Mouse (Mus musculus) embryonic facial prominence, embryonic 13.5 days (tissue): ENCODE results near the gene Hoxc13. TPM values are rescaled to one million over a fixed set of nuclear protein-coding genes. Genes with fewer than 3 reads are reported as not detected.

Experiments used
- ATAC-seq: fragments of 200-750 bp; cut with Nextera tagmentation; 2 replicates; pipeline ENCODE4 v1.8.0; 2017; ENCODE audit warnings: low read depth; ENCODE audit not compliant: insufficient number of reproducible peaks, insufficient read depth, low FRiP score, low TSS enrichment
- H3K27ac ChIP-seq: fragments of 300-500 bp; sonication (generic); 2 replicates; pipeline ENCODE4 v1.5.1; 2015; ENCODE audit warnings: moderate library complexity, mild to moderate bottlenecking, inconsistent platforms
- H3K27me3 ChIP-seq: fragments of 300-500 bp; sonication (generic); 2 replicates; pipeline ENCODE4 v1.6.1; 2015; ENCODE audit warnings: mild to moderate bottlenecking, inconsistent platforms
- H3K36me3 ChIP-seq: fragments of 300-500 bp; sonication (generic); 2 replicates; pipeline ENCODE4 v1.6.1; 2015; ENCODE audit warnings: mild to moderate bottlenecking, inconsistent platforms
- H3K4me1 ChIP-seq: fragments of 300-500 bp; sonication (generic); 2 replicates; pipeline ENCODE4 v1.6.1; 2015; ENCODE audit warnings: inconsistent platforms
- H3K4me2 ChIP-seq: fragments of 300-500 bp; sonication (generic); 2 replicates; pipeline ENCODE4 v1.6.1; 2015; ENCODE audit warnings: moderate library complexity, mild to moderate bottlenecking, inconsistent platforms
- H3K4me3 ChIP-seq: fragments of 300-500 bp; sonication (generic); 2 replicates; pipeline ENCODE4 v1.5.1; 2015; ENCODE audit warnings: mild to moderate bottlenecking, inconsistent platforms
- H3K9ac ChIP-seq: fragments of 300-500 bp; sonication (generic); 2 replicates; pipeline ENCODE4 v1.6.1; 2015; ENCODE audit warnings: mild to moderate bottlenecking, inconsistent platforms
- H3K9me3 ChIP-seq: fragments of 300-500 bp; sonication (generic); 2 replicates; pipeline ENCODE4 v1.6.1; 2016; ENCODE audit warnings: inconsistent platforms
- WGBS: fragments of 180-500 bp; shearing (Covaris S2); methylation state at CpG from one replicate; pipeline ENCODE4 v1.1.7; 2015; ENCODE audit warnings: mixed read lengths; 5-methylcytosine and 5-hydroxymethylcytosine counted together
- polyA plus RNA-seq: library from polyadenylated mRNA; unstranded; fragments of >200 nt; fragmentation: Nextera tagmentation; extraction: Ambion mirVana; gene quantifications from 2 replicates; pipeline ENCODE4 v1.2.1, GENCODE M21; 2015

Hoxc13 gene
- polyA plus RNA-seq, 1 experiment from 2014 or later = 1.1 TPM

DNA sequence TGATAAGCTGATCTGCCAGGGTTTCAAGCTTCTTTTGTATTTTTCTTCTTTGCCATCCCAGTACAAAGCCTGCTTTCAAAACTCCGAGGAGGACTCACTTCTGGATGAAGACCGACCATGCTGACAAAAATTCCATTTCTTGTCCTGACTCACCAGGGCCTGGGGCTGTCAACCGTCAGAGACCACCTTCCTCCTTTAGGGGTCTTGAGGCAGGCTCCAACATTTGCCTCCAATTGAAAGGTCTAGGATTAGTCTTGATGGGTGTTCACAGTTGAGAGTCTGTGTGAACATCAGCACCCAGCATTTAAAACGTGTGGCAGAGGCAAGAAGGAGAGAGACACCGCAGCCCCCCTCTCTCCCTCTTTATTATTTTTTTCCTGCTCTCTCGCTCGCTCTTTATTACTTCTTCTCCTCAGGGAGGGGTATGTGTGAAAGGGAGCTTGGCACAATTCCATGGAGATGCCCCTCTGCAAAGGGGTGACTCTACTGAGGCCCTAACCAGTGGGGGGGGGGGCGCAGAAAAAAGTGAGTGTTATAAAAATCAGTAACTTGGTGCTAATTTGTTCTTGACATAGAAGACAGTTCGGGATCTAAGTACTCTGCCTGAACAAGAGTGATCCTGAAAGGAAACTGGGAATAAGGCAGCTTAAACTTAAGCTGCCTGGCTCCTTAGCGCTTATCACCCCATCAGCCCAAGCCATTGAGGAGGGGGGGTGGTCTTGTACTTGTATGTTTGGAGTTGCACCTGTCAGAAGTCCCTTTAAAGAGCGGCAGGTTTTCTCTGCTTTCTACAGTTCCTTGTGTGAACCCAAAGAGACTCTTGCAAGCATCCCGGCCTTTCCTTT lies 1.3 kb upstream of the Hoxc13 start:
- Histone ChIP-seq H3K4me3 (no peak overlapping the region), H3K4me2 (no peak overlapping the region), H3K27ac (no peak overlapping the region), H3K4me1 (peaks cover 8% of the 10 kb centered on the region; the same call in 1 of the 2 replicates), H3K27me3 (peaks cover 98% of the 10 kb centered on the region), H3K9ac (no peak overlapping the region), H3K9me3 (no peaks in the 10 kb centered on the region), H3K36me3 (no peaks in the 10 kb centered on the region)
- ATAC-seq = no peak
- 2% methylated on average over 12 of the region's 12 CpGs for WGBS

DNA sequence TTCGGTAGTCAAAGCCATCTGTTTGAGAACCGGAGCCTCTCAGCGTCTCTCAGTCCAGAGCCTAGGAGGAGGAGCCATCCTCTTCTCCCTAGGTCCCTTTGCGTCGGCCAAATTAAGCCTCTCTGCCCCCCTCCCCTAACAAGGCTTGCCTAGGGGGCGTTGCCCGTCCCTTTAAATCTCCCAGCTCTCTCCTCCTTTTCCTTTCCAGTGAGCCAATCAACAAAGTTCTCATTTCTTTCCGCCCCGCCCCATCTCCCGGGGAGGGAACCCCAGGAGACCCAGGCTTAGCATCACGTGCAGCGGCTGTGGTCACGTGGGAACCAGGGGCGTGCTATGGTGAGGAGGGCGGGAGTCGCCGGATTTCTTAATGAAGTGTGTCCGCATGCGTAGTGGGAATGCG lies 284 bp upstream of the Hoxc13 start:
- H3K4me1 ChIP-seq = peaks cover 8% of the 10 kb centered on the region; the same call in 1 of the 2 replicates
- H3K4me3 ChIP-seq = peak overlapping the region; percentile 32
- H3K4me2 ChIP-seq = peak overlapping the region; percentile 46
- H3K36me3 ChIP-seq = no peaks in the 10 kb centered on the region
- peaks cover 99% of the 10 kb centered on the region for H3K27me3 ChIP-seq
- WGBS = under 1% methylated on average over 20 of the region's 20 CpGs
- peak; percentile 60; the same call in 1 of the 2 replicates for ATAC-seq
- no peaks in the 10 kb centered on the region for H3K9me3 ChIP-seq
- H3K9ac ChIP-seq = no peak overlapping the region
- H3K27ac ChIP-seq = no peak overlapping the region

DNA sequence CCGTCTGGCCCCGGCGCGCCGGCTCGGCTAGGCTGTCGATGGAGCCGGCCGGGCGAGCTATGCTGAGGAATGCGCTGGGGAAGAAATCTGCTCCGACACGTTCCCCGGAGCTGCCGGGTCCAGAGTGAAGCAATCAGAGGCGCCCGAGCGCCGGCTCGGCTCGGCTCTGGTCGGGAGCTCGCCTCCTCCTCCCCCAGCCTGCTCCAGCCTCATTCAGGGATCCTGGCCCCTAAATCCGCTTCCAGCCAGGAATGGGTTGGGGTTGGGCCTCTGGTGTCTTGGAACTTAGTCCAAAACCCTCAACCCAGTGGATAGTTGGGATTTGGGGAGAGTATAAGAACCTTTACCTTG lies 1.1 kb downstream of the Hoxc13 start:
- no peaks in the 10 kb centered on the region for H3K9me3 ChIP-seq
- no peaks in the 10 kb centered on the region for H3K36me3 ChIP-seq
- H3K4me2 ChIP-seq = peak overlapping the region; percentile 46; the same call in 1 of the 2 replicates
- H3K27ac ChIP-seq = no peak overlapping the region
- H3K4me1 ChIP-seq = peaks cover 8% of the 10 kb centered on the region; the same call in 1 of the 2 replicates
- no peak overlapping the region for H3K9ac ChIP-seq
- peak overlapping the region; percentile 32 for H3K4me3 ChIP-seq
- under 1% methylated on average over 24 of the region's 24 CpGs for WGBS
- 0 out of 2 replicates have a peak, but pooled peaks have one; percentile 59 for ATAC-seq
- peaks cover 99% of the 10 kb centered on the region for H3K27me3 ChIP-seq

DNA sequence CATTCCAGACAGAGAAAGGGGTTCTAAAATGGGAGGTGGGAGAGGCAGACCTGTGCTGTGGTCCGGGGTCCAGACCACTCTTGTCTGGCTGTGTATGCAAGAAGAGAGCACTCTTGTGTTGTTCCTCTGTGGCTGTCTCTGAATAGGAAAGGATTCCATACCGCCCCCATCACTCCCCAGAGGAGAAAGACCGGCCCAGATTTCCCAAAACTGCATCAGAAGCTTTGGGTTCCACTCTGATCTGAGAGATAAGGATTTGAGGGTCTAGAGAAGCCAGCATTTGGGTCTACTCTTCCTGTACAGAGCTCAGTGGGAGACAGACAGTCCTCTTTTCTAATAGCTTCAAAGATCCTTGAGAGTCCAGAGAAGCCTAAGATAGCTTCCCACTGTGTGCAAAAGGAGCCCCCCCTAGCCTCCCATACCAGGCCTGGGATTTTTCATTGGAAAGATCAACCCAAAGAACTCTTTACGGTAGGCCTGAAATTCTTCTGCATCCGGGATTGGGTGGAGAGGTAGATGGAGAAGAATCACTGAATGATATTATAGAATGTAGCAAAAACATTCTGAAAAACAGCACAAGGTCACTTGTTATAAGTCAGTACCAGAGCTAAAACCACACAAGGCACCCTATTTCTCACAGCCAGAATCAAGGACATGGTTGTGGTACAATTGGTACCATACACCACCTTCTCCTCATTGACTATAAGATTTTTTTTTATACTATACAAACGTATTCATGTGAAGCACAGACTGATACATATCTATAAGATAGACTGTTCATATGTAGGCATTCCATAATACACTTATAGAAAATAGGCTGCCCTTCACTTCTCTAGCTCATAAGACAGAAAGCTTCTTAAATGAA lies 2.0 kb downstream of the Hoxc13 start:
- ATAC-seq = no peak

DNA sequence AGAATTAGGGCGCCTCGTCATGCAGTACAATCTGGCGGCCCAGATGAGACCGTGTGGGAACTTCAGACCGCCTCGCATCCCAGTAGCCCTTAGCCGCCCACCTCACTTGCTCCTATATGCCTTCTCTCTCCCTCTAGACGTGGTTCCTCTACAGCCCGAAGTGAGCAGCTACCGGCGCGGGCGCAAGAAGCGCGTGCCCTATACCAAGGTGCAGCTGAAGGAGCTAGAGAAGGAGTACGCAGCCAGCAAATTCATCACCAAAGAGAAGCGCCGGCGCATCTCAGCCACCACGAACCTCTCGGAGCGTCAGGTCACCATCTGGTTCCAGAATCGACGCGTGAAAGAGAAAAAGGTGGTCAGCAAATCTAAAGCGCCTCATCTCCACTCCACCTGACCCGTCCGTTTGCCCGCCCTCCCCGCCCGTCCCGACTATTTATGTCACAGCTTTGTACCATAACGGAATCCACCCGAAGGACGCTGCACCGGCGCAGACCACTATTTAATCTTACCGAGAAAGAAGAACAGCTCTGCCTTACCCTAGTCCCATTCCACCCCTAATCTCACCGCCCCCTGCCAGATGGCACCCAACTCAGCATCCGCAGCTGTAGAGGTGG lies 6.2 kb downstream of the Hoxc13 start:
- H3K36me3 ChIP-seq = no peaks in the 10 kb centered on the region
- H3K4me3 ChIP-seq = no peak overlapping the region
- no peak overlapping the region for H3K9ac ChIP-seq
- no peak for ATAC-seq
- WGBS = 2% methylated on average over 40 of the region's 40 CpGs
- peaks cover 99% of the 10 kb centered on the region for H3K27me3 ChIP-seq
- no peak overlapping the region for H3K4me2 ChIP-seq
- no peaks in the 10 kb centered on the region for H3K4me1 ChIP-seq
- no peaks in the 10 kb centered on the region for H3K9me3 ChIP-seq
- no peak overlapping the region for H3K27ac ChIP-seq

More for the DNA sequence above, 2.0 kb downstream of the Hoxc13 start:
- Histone ChIP-seq H3K9me3 (no peaks in the 10 kb centered on the region), H3K9ac (no peak overlapping the region), H3K36me3 (no peaks in the 10 kb centered on the region), H3K27ac (no peak overlapping the region), H3K4me3 (no peak overlapping the region), H3K4me2 (no peak overlapping the region), H3K4me1 (peaks cover 8% of the 10 kb centered on the region; the same call in 1 of the 2 replicates), H3K27me3 (peaks cover 99% of the 10 kb centered on the region)
- WGBS = 8% methylated on average over 6 of the region's 6 CpGs

DNA sequence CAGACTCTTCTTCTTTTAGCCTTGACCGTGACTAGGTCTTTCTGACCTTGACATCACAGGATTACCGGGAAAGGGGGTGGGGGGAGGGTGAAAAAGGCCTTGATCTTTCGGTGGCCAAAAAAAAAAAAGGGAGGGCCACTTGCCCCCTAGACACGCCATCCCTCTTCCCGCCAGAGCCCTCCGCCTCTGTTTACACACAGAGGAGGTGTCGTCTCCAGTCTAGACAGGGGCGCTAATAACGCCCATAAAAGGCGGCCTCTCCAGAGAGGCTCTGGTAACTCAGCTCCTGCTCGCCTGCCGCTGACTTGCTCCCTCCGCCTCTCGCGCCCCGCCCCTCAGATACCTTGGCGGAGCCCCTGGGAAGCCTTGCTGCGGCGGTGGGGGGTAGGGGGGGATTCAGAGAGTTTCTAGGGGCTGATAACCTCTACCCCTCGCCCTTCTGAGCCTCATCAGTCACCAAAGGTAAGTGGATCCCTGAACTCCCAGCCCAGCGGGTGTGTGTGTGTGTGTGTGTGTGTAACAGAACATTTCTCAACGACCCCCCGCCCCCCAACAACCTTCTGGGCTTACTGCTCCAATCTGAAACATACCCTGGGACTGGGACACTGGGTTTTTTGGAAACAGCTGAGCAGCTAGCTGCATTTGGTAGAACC lies 10.9 kb downstream of the Hoxc13 start:
- H3K36me3 ChIP-seq = no peaks in the 10 kb centered on the region
- peaks cover 100% of the 10 kb centered on the region for H3K27me3 ChIP-seq
- peaks cover 3% of the 10 kb centered on the region; the same call in 1 of the 2 replicates for H3K4me1 ChIP-seq
- H3K27ac ChIP-seq = no peak overlapping the region
- no peaks in the 10 kb centered on the region for H3K9me3 ChIP-seq
- ATAC-seq = no peak
- H3K9ac ChIP-seq = no peak overlapping the region
- H3K4me2 ChIP-seq = no peak overlapping the region
- no peak overlapping the region for H3K4me3 ChIP-seq
- 1% methylated on average over 23 of the region's 23 CpGs for WGBS

DNA sequence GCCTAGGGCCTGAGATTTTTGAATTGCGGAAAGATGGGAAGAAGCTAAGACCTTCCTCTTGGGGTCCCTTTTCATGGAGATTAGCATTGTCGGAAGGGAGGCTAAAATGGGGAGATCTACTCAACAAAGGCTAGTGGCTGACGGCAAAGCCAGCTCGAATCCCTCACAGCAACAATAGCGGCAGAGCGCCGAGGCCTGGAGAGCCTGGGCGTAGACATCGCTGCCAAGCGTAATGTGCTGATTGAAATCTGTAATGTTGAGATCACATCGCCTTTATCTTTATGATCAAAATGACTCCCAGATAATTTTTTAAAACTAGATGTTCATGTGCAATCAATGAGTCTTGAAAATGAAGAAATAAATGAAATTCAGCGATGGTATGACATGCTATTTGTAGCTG lies 13.5 kb downstream of the Hoxc13 start:
- WGBS = 2% methylated on average over 12 of the region's 12 CpGs
- H3K36me3 ChIP-seq = no peaks in the 10 kb centered on the region
- peaks cover 3% of the 10 kb centered on the region; the same call in 1 of the 2 replicates for H3K4me1 ChIP-seq
- peaks cover 100% of the 10 kb centered on the region for H3K27me3 ChIP-seq
- no peak overlapping the region for H3K9ac ChIP-seq
- no peak for ATAC-seq
- H3K9me3 ChIP-seq = no peaks in the 10 kb centered on the region
- H3K27ac ChIP-seq = no peak overlapping the region
- no peak overlapping the region for H3K4me2 ChIP-seq
- no peak overlapping the region for H3K4me3 ChIP-seq

DNA sequence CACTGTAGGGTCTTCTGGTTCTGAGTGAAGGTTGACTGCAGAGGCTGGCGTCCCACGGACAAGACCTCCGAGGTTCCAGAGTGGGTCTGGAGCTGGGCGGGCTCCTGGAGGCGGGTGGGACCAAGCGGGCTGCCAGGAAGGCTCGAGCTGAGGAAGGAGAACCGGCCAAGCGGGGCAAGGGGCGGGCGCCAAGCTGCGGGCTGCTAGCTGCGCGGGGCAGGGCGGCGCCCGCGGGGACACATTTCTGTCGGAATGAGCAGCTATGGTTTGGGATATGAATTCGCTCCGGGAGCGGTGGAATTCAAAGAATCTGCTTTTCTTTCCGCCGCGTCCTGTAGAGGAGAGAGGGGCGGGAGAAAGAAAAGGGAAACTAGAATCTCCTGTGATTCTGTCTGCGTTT lies 14.0 kb downstream of the Hoxc13 start:
- Histone ChIP-seq H3K27me3 (peaks cover 100% of the 10 kb centered on the region), H3K9ac (no peak overlapping the region), H3K4me2 (peak overlapping the region; percentile 26; the same call in 1 of the 2 replicates), H3K4me1 (peaks cover 3% of the 10 kb centered on the region; the same call in 1 of the 2 replicates), H3K36me3 (no peaks in the 10 kb centered on the region), H3K4me3 (no peak overlapping the region), H3K27ac (no peak overlapping the region), H3K9me3 (no peaks in the 10 kb centered on the region)
- no peak for ATAC-seq
- under 1% methylated on average over 27 of the region's 27 CpGs for WGBS

DNA sequence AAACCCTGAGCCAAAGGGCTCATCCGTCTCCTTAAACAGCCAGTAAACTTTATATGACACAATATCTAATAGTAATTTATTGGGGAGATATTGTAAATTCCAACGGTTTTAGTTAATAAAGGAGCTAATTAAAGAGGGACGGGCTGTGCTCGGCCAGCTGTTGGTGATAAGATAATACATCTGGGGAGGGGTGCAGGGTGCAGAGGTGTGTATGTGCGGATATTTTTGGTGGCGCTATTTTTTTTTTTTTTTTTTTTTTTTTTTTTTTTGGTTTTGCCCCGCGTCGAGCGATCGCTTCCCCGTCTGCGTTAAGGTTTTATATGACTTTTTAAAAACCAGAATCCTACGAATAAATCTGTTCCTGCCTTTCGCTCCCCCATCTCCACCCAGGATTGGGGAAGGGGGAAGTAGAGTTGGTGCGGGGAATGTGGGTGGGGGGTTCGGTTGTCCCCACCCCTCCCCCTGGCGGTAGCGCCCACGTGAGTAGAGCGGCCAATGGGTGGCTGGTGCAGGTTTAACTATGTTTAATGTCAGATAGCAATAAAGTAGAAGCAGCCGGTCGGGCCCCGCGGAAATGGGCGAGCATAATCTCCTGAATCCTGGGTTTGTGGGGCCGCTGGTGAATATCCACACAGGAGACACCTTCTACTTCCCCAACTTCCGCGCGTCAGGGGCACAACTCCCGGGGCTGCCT lies 15.5 kb downstream of the Hoxc13 start, which contains the start of gene Hoxc12:
Gene Hoxc12 (plus strand): TSS at position 479 of the 694 bp plus-strand sequence.
- peaks cover 3% of the 10 kb centered on the region; the same call in 1 of the 2 replicates for H3K4me1 ChIP-seq
- no peak for ATAC-seq
- H3K9ac ChIP-seq = no peak within 1 kb of the TSS
- no peaks in the 10 kb centered on the region for H3K9me3 ChIP-seq
- 0 out of 2 replicates have a peak within 1 kb of the TSS, but pooled peaks have one; percentile 4 for H3K4me3 ChIP-seq
- WGBS = under 1% methylated on average over 31 of the region's 31 CpGs
- H3K36me3 ChIP-seq = no peaks in the 10 kb centered on the region
- no peak within 1 kb of the TSS for H3K4me2 ChIP-seq
- no peak within 1 kb of the TSS for H3K27ac ChIP-seq
- peaks cover 100% of the 10 kb centered on the region for H3K27me3 ChIP-seq

DNA sequence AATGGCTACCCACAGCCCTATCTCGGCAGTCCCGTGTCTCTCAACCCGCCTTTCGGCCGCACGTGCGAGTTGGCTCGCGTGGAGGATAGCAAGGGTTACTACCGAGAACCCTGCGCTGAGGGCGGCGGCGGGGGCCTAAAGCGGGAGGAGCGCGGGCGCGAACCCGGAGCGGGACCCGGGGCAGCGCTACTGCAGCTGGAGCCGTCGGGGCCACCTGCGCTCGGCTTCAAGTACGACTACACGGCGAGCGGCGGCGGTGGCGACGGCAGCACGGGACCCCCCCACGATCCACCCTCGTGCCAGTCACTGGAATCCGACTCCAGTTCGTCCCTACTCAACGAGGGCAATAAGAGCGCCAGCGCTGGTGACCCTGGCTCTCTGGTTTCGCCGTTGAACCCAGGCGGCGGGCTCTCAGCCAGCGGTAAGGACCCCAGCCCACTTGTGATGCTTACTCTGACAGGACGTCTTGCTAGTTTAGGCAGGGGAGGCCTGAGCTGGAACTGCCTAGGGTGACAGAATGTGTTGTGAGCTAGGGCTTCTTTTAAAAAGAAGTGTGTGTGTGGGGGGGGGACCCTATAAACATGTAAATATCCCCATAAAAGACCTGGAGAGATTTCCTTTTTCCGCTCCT lies 16.2 kb downstream of the Hoxc13 start:
- peaks cover 100% of the 10 kb centered on the region for H3K27me3 ChIP-seq
- H3K4me3 ChIP-seq = 0 out of 2 replicates have a peak overlapping the region, but pooled peaks have one; percentile 4
- no peak overlapping the region for H3K9ac ChIP-seq
- H3K27ac ChIP-seq = no peak overlapping the region
- H3K4me2 ChIP-seq = no peak overlapping the region
- H3K4me1 ChIP-seq = peaks cover 3% of the 10 kb centered on the region; the same call in 1 of the 2 replicates
- WGBS = under 1% methylated on average over 50 of the region's 50 CpGs
- no peaks in the 10 kb centered on the region for H3K9me3 ChIP-seq
- H3K36me3 ChIP-seq = no peaks in the 10 kb centered on the region
- ATAC-seq = no peak
